Mouse (Mus musculus) megakaryocyte-erythroid progenitor cell, adult 5-6 weeks (primary cell): ENCODE measurements around the gene Tubgcp5. TPM values are rescaled to one million over a fixed set of nuclear protein-coding genes. Genes with fewer than 3 reads are reported as not detected.
"Not testable (repeated sequence)": the region's sequence is repeated elsewhere in the genome, so short reads cannot be mapped to it uniquely, and the experiment has no call there.

ENCODE experiments used
- ATAC-seq: replicated peaks from 2 replicates; pipeline ENCODE4 v1.8.0; 2016; ENCODE audit warnings: mild to moderate bottlenecking, inconsistent platforms; ENCODE audit not compliant: severe bottlenecking, poor library complexity, low FRiP score, low TSS enrichment
- total RNA-seq, 2 experiments: library from RNA; stranded (forward) in 1 of 2; stranded (reverse) in 1 of 2; fragments of 200-1000, 215-1000 nt in 1 of 2; fragments of >200 nt in 1 of 2; fragmentation: Nextera tagmentation in 1 of 2; gene quantifications; 2 replicates each; pipeline ENCODE4 v1.2.3; 2014 to 2017

Tubgcp5 gene
- total RNA-seq (2014; fragmentation: Nextera tagmentation) (34.9 and 43.8 TPM in 2 replicates), total RNA-seq (2017) (32.7 and 55.7 TPM in 2 replicates)

DNA sequence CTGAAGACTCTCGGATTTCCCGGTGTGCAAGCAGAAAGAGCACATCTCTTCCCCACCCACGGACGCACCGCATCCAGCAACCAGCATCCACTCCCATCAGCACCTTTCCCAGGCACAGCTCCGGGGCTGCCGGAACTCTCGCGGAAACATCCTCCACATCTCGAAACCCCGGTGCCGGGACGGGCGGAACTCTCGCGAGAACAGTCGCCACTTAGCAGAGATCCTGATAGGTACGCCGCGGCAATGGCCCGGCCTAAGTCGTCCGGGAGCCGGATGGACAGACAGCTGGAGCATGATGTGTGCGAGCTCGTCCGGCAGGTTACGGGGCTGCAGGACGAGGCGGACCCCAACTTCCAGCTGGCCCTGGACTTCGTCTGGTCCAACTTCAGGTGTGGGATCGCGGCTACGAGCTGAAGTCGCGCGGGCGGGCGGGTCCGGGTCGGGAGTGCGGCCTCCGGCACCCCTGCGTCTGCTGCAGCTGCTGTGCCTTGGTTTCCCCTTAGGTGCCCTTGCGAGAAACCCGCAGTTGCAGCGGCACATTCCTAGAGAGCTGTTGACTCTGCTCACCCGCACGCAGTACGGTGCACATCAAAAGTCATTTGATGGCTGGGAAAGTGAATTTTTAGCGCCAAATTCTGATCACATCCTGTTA lies at the start of gene Tubgcp5:
Gene Tubgcp5, plus strand, starts transcription at position 203 of the 652 bp plus-strand sequence.
- ATAC-seq: peak; percentile 99

DNA sequence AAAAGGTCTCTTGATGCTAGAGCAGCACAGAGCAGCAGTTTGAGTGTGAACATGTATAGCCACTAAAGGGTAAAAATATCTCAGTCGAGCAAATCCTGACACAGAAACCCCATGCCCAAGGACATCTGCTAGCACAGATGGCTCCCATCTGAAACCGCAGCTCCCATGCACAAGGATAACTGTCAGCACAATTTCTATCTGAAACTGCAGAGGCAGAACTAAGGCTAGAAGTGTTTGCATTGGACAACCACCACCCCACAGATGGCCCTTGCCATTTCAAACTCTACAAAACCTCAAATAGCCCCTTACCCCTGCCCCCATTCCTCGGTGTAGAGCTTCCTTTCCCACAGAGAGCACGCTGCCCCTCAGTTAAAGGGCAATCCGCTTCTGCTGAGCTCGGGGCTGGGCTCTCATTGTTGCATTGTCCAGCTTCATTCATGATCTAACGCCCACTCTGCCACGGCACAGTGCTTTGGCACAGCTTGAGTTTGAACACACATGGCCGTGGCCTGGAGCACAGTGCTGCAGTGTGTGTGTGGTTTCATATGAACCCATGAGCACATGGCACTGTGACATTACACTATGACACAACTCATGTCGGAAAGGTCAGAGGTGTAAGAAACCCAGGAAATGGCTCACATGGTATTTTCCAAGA lies 49.3 kb upstream of the Tubgcp5 start:
- no peak for ATAC-seq

DNA sequence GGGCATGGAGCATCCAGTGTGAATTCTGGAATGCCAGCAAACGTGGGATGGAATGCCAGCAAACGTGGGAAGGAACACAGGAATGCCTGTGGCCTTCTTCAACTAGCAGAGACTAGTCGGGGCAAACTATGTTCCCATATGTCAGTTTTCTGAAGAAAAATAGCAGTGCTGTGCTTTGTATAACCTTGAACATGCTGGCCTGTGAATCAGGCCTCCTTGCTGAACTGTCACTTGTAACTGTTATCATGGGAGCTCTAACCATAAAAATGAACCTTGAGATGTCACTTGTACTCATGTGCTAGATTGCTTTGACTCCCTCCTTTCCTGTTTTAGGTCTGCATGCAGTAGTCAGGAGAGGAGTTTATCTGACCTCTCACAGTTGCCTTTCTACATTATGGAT lies 43.1 kb upstream of the Tubgcp5 start:
- ATAC-seq: no peak

- ATAC-seq: no peak
Observed at GRCm38 (mm10) chr7:55759346-55759745, 34.6 kb upstream of the Tubgcp5 start.

DNA sequence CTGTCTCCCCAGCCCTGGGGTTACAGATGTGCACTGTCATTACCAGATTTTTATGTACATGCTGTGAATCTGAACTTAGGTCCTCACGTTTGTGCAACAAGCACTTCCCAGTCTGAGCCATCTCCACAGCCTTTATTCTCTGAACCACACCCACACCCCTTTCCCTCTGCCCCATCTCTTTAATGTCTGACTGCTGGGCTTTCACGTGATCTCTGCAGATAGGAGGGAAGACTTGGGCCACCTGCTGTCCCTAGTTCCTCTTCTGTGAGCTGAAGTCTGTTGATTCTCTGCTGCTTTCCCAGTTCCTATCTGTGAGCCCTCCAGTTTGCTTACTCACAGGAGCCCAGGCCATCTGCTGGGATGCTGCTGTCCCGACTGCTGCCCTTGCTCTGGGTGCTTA lies 26.0 kb upstream of the Tubgcp5 start, which contains the start of gene Siglech:
Gene Siglech, plus strand, starts transcription at position 253 of the 400 bp plus-strand sequence.
- ATAC-seq: no peak

DNA sequence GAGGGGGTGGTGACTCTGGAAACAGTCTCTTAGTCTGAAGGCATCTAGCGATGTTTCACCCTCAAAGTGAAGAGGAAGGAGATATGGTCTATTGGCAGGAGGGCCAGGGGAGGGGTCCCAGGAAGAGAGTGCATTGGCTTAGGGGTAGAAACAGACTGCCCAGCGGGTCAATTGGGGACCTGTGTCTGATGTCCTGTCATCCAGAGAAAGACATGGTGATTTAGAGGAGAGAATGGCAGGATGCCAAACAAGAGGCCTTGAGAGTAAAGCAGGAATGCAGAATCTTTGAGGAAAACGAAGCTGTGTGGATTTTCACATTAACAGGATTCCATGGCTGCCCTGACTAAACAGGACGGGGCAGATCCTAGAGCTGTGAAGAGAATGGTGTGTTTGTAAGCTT lies 13.9 kb upstream of the Tubgcp5 start:
- ATAC-seq: no peak

DNA sequence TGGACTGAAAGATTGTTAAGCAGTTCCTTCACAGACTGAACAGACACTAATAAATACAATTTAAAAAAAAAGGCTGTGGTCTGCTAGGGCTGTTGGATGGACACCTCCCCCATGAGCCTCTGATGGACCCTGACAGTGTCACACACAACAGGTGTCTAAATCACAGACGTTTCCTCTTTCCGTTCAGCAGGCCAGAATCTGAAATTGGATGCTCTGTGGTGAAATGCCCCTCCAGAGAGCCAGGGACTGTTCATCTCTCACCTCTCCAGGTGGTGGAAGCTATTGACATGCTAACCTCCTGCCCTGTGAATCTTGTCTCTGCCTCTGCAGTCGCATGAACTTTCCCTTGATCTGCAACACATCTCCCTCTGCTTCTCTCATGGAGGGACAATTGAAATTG lies 11.5 kb upstream of the Tubgcp5 start:
- ATAC-seq: no peak

DNA sequence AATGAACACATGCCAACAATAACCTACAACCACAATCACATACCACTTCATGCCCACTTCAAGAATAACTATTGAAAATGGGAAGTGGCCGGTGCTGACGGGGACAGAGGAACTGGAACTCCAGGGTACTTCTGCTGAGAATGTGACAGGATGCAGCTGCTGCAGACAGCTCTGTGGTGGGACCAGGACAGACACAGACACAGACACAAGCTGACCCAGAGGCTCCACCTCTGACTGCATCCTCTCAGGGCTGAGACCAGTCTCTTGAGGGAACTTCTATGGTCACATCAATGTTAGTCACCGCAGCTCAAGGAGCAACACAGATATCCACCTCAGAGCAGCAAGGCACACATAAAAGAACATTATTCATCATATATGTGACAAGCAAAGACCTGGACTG lies 9.4 kb upstream of the Tubgcp5 start:
- no peak for ATAC-seq

DNA sequence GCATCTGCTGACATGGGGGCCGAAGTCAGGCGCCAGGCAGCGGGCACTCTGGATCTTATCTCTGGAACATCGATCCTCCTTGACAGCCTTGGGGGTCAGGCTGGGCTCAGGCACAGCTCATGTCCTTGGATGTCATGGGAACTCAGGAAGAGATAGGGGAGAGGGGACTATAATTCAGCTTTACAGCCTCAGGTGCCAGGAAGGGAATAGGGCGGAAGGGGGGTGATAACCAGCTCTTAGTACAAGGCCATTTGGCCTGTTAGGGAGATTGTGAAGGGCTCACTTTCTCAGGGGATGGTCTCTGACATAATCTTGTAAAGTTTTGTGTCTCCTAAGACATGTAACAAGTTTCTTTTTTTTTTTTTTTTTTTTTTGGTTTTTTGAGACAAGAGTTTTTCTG lies 3.4 kb upstream of the Tubgcp5 start:
- not testable (repeated sequence) for ATAC-seq

DNA sequence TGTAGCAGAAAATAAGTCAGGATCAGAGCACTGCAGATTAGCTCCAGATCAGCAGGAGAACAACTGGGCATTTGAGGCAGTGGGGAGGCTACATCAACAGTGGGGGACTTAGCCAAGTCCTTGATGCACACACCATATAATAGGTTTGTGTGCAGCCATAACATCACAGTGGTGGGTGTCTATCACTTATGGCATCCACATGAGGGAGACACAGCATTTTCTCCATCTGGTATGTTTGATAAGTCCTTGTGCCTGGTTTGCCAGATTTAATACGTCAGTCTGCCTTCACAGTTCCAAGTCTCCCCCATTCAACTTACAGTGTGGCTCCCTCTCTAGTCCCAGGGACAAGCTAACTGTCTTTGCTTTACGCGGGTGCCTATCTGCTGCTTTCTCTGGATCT lies 1.7 kb upstream of the Tubgcp5 start:
- peak; percentile 51 for ATAC-seq

DNA sequence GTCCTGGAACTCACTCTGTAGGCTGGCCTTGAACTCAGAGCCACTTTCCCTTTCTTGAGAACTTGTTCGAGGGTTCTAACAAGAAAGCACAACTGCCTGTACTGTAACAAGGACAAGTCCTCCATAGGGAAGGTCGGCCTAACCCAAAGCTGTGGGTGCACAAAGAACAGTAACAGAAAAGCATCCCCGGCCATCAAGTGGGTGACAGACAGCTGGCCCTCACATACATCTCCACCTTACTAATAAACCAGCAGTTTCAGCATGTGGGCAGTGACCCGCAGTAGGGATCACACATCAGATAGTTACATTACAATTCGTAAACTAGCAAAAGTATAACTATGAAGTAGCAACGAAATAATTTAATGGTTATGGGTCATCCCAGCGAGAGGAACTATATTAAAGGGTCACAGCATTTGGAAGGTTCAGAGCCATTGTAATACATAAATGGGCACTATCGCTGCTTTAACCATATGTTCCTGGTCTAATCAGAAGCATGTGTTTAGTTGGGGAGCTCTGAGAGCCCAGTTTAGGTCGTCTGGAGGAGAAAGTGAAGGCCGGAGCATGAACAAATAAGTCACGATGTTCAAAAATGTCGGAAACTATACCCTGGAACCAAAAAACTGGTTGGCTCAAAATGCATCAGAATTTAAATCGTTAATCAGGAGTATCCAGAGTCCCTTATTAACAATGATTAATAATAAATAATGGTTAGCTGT lies 560 bp upstream of the Tubgcp5 start:
- no peak for ATAC-seq

DNA sequence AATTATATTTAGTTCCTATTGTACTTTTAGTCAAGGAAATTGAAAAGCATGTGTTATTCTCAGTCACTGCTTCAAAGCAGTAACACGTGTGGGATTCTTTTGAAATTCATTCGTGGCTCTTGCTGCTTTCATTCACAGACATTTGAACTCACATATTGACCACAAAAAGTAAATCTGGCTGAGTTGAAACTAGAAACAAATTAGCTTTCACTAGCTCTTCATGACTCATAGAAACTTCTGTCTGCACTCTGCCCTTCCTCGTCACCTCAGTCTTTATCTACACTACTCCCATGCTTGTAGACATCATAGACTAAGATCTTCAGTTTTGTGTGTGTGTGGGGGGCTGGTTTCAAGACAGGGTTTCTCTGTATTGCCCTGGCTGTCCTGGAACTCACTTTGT lies 6.0 kb downstream of the Tubgcp5 start:
- ATAC-seq: no peak

GRCm38 (mm10) chr7:55809967-55810366 lies 16.0 kb downstream of the Tubgcp5 start:
- ATAC-seq: no peak

GRCm38 (mm10) chr7:55824468-55824867 lies 30.5 kb downstream of the Tubgcp5 start:
- no peak for ATAC-seq

- ATAC-seq: no peak
Observed at GRCm38 (mm10) chr7:55827551-55827950, 33.6 kb downstream of the Tubgcp5 start.

- 0 out of 2 replicates have a peak, but pooled peaks have one; percentile 42 for ATAC-seq
Observed at GRCm38 (mm10) chr7:55836877-55837276, 42.9 kb downstream of the Tubgcp5 start.

DNA sequence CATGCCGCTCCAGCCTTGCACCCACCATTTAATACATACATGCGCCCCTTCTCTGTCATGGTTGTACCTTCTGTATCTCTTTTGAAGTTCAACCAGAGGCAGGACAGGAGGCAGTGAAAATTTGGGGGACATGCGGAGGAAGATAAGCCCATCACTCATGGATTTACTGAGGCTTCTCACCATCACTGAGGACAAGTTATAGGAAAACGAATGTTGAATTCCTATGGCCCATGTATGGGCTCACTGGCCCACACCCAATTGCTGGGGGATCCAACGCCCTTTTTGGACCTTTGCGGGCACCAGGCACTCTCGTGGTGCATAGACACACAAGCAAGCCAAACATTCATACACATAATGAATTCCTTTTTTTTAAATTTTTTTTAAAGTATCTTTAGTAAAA lies 47.5 kb downstream of the Tubgcp5 start, which contains the start of gene Cyfip1:
Gene Cyfip1, plus strand, starts transcription at position 301 of the 400 bp plus-strand sequence.
- ATAC-seq: no peak

GRCm38 (mm10) chr7:55841977-55842503 lies 48.1 kb downstream of the Tubgcp5 start:
- ATAC-seq: peak; percentile 93

DNA sequence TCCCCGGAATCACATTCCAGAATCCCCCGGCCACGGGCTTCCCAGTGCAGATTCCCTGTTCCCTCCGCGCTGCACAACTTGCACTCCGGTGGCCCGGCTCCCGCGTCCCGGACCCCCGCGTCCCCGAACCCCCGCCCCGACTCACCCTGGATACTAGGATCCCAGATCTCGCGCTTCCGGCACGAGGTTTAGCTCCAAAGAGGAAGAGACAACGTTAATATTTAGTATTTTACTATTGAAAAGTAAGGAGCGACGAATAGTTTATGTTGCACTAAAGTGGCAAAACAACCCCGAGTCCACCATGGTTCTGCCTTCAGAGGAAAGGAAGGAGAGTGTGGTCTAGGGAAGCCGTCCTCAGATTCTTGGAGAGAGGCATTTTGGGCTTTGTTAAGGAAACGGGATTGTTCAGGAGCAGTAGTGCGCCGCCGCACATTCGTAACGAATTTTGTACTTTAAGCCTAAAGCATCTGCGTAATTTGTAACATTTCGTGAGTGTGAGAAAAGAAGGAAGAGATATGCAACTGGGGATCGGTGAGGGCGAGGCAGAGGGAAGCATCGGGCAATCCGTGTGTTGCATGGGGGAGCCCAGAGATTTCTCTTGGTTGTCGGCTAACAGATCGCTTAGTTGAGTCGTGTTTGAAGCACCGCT lies 48.7 kb downstream of the Tubgcp5 start:
- ATAC-seq: peak; percentile 41
